Mouse (Mus musculus) kidney, postnatal 4 days (tissue): ENCODE results near the gene Gm44790.
"Not testable (repeated sequence)": the region's sequence is repeated elsewhere in the genome, so short reads cannot be mapped to it uniquely, and the experiment has no call there.

Experiments
- DNase-seq, 2 experiments: peaks; one replicate each; pipeline ENCODE4 v3.0.0; 2021; ENCODE audit warnings: mixed read lengths in 2 of 2

Gm44790 gene

GRCm38 (mm10) chr6:86474646-86475181 is 48.3 kb downstream of the Gm44790 start:
- DNase-seq = no peak

GRCm38 (mm10) chr6:86475462-86476167 is 49.2 kb downstream of the Gm44790 start:
- peak in 1 of 2 experiments; percentile 17 for DNase-seq

DNA sequence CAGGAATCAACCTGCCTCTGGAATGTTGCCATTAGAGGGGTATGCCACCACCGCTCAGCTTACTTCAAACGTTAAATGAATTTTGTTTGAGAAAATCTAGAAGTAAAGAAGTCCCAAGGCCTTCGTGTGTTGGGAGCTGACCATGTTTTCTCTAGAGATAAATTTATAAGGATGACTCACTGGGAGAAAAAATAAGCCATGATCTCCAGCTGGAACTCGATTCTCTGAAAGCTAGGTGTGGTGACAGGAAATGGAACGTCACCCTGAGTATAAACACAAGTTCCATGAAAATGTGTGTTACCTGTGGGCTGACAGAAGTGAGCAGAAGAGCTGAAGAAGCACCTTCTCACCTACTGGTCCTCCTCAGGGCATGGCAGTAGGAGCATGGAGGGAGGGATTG is 50.5 kb downstream of the Gm44790 start:
- DNase-seq = no peak

GRCm38 (mm10) chr6:86479311-86479710 is 52.9 kb downstream of the Gm44790 start:
- DNase-seq = peak; percentile 63 to 77

DNA sequence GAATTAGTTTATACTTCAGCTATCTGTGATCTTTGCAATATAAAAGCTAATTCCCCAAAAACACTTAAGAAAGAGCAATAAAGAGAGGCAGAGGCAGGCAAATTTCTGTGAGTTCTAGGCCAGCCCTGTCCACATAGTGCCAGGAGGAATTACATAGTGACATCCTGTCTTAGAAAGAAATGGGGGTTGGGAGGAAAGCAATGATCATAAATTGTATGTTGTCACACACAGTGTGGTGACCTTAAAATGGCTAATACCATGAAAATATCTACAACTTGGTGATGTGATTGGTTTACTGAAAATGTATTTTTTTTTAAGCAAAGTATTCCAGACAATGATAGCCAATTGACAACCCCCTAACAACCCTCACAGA is 53.3 kb downstream of the Gm44790 start:
- peak in 1 of 2 experiments; percentile 22 for DNase-seq

GRCm38 (mm10) chr6:86480189-86480831 is 53.9 kb downstream of the Gm44790 start:
- peak; percentile 63 to 79 for DNase-seq

- DNase-seq = no peak
Observed at GRCm38 (mm10) chr6:86481871-86482270, 55.4 kb downstream of the Gm44790 start.

GRCm38 (mm10) chr6:86485943-86486640 is 59.6 kb downstream of the Gm44790 start:
- peak in 1 of 2 experiments; percentile 40 for DNase-seq

DNA sequence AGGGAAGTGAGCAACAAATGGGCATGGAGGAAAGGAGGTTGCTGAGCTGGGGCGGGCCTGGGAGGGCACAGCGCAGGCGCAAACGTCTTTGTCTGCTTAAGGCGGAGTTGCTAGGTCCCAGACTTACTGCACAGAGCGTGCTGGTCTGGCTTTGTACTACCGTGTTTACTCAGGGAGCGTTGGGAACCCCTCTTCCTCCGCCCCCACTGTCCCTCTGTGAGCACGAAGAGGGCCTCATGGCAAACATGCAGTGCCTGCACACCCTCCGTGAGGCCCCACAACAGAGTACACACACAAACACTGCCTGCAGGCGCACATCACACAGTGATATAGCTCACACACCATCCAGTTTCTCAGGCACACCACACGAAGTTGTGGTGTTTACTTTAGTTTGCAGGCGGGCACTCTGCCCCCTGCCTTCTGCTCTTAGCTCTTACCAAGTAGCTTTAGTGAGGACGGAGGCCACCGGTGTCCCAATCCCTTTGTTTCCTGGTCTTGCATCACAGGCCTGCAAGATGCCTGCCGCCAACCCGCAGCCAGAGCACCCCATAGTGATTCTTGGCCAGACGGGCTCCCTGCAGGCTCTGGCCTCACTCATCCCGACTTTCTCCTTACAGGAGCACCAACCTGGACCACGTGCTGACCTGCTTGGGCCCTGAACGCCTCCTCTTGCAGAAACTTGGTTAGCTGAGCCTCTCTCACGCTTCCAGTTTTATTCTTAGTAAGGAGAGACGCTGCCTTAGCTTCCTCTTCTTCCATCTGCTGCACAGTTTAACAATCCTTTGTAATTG is 61.1 kb downstream of the Gm44790 start:
- DNase-seq = peak; percentile 82 to 88

GRCm38 (mm10) chr6:86488149-86488485 is 61.7 kb downstream of the Gm44790 start:
- DNase-seq = no peak

- no peak for DNase-seq
Observed at GRCm38 (mm10) chr6:86489945-86490344, 63.5 kb downstream of the Gm44790 start.

- DNase-seq = not testable (repeated sequence)
Observed at GRCm38 (mm10) chr6:86490413-86490812, 64.0 kb downstream of the Gm44790 start.

DNA sequence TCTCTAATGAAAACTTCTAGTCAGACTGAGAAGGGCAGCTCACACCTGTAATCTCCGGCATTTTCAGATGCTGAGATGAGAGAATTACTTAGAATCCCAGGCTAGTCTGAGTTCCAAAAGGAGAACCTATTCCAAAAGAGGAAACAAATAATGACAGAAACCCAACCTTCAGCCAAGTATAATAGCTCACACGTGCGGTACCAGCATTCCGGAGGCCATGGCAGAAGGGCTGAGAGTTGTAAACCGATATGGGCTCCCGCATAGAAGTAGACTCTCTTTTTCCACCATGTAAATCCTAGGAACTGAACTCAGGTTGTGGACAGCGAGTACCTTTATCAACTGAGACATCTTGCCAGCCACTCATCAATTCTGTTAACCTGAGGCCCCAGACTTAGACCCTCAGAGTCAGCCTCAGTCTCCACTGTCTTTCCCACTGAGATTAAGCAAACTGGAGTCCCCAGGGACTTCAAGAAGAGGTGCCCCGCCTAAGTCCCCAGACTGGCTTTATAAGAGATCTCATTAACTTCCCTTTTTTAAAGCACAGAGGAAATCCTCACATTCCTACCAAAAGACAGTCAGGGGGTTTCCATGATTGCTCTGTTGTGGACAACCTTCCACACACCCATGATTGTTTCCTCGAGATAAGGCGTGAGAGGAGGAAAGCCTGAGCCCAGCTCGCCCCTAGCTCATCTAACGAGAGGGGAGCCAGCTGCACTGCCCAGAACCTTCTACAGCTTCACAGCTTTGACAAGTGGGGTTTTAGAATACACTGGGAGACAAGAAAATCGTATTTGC is 67.2 kb downstream of the Gm44790 start:
- no peak for DNase-seq

DNA sequence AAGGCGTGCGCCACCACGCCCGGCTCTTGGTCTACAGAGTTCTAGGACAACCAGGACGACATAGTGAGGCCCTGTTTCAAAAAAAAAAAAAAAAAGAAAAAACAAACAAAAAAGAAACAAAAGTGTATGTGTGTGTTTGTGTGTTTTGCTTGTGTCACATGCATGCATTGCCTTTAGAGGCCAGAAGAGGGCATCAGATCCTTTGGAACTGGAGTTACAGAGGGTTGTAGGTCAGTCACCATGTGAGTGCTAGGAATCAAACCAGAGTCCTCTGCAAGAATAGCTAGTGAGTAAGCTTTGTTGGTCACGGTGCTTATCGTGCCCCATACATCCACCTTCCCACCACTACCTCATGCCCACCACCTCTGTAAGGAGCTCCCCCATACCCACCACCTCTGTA is 68.3 kb downstream of the Gm44790 start:
- no peak for DNase-seq
